Comparison of ENCODE assay signal across 22 mouse cellular contexts in the genomic region with DNA sequence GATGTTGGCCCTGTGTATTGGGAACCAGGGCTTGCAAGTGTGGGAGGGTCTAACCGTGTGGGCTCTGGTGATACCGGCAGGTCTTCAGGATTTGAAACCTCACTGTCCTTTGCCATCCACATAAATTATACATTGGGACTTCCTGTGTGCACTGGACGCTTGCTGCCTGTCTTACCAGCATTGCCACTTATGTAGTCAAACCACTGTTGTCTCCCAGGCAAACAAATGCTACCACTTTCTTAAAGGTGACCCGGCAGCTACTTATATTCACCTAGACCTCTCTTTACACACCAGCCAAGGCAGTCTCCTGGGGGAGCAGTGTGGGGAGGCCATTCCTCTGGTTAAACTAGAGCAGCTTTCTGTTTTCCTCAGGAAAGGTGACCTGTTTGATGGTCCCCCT.
"Had no signal": no experiment of that assay in that cellular context is flagged by ENCODE, and none has a peak within 500 bp of the region (broad histone marks: within the 10 kb centered on the region; RNA-seq: fewer than 3 reads in every experiment).

No protein-coding gene starts in this region.

- ATAC-seq: hindbrain, postnatal 0 days; intestine, embryonic 16.5 days had no signal

- H3K27ac ChIP-seq: heart, embryonic 13.5 days; heart, embryonic 15.5 days; hindbrain, embryonic 13.5 days; hindbrain, embryonic 15.5 days; hindbrain, postnatal 0 days; kidney, embryonic 15.5 days; kidney, postnatal 0 days; limb, embryonic 12.5 days; liver, embryonic 13.5 days had no signal

- H3K36me3 ChIP-seq: hindbrain, embryonic 13.5 days; hindbrain, embryonic 15.5 days; liver, embryonic 13.5 days had no signal

- H3K9me3 ChIP-seq: heart, embryonic 13.5 days; heart, embryonic 15.5 days; hindbrain, embryonic 13.5 days; hindbrain, embryonic 15.5 days; kidney, embryonic 15.5 days; liver, embryonic 13.5 days had no signal

- H3K4me3 ChIP-seq: heart, embryonic 13.5 days; heart, embryonic 15.5 days; hindbrain, embryonic 13.5 days; hindbrain, embryonic 15.5 days; kidney, embryonic 15.5 days; limb, embryonic 12.5 days; liver, embryonic 13.5 days had no signal

- H3K27me3 ChIP-seq: heart, embryonic 13.5 days; heart, embryonic 15.5 days; hindbrain, embryonic 15.5 days; kidney, embryonic 15.5 days; limb, embryonic 12.5 days; liver, embryonic 13.5 days had no signal

- DNase-seq: gastrocnemius, postnatal 14 days; gastrocnemius, postnatal 36 days; heart, adult 18-20 months; kidney, adult 11 months; kidney, adult 2 months; kidney, adult 9 months; kidney, postnatal 14 days; kidney, postnatal 36 days; layer of hippocampus, adult 9-11 months; layer of hippocampus, postnatal 36 days; left cerebral cortex, postnatal 4 days; liver; liver, embryonic 13.5 days had no signal

- H3K4me1 ChIP-seq: hindbrain, embryonic 13.5 days; hindbrain, embryonic 15.5 days had no signal
